Mouse (Mus musculus) T-helper 2 cell (primary cell): ENCODE results near the gene Tmem91.
"Not testable (repeated sequence)": the region's sequence is repeated elsewhere in the genome, so short reads cannot be mapped to it uniquely, and the experiment has no call there.

Experiments used
- in situ Hi-C: fragments of 300-600 bp; cut with MboI, MseI; formaldehyde crosslinking; loops from one replicate; pipeline ENCODE4 v1.15.1; 2025; ENCODE audit warnings: high pct_unique_total_duplicates

The Tmem91 gene

GRCm38 (mm10) chr7:25674719-25675300, at the start of gene Tmem91:
Gene Tmem91 (minus strand): TSS chr7:25675166.
- in situ Hi-C loops = no loop called here

GRCm38 (mm10) chr7:25721776-25722175, 46.8 kb upstream of the Tmem91 start:
- in situ Hi-C loops = not testable (repeated sequence)

GRCm38 (mm10) chr7:25720760-25721159, 45.8 kb upstream of the Tmem91 start:
- in situ Hi-C loops = no loop called here

- in situ Hi-C loops = no loop called here
Measured at GRCm38 (mm10) chr7:25719761-25720610, 45.0 kb upstream of the Tmem91 start.

- in situ Hi-C loops = no loop called here
Measured at GRCm38 (mm10) chr7:25718788-25719417, 43.9 kb upstream of the Tmem91 start, which contains the start of gene Ccdc97. Gene Ccdc97 (minus strand): TSS chr7:25719088.

GRCm38 (mm10) chr7:25717478-25717877, 42.5 kb upstream of the Tmem91 start:
- in situ Hi-C loops = no loop called here

- in situ Hi-C loops = no loop called here
Measured at GRCm38 (mm10) chr7:25715731-25716271, 40.8 kb upstream of the Tmem91 start.

GRCm38 (mm10) chr7:25714581-25714980, 39.6 kb upstream of the Tmem91 start:
- in situ Hi-C loops = no loop called here

GRCm38 (mm10) chr7:25712801-25713200, 37.8 kb upstream of the Tmem91 start:
- in situ Hi-C loops = no loop called here

- in situ Hi-C loops = no loop called here
Measured at GRCm38 (mm10) chr7:25711731-25712197, 36.8 kb upstream of the Tmem91 start.

- in situ Hi-C loops = no loop called here
Measured at GRCm38 (mm10) chr7:25711165-25711564, 36.2 kb upstream of the Tmem91 start.

GRCm38 (mm10) chr7:25710519-25711130, 35.7 kb upstream of the Tmem91 start:
- in situ Hi-C loops = no loop called here

GRCm38 (mm10) chr7:25709961-25710360, 35.0 kb upstream of the Tmem91 start:
- in situ Hi-C loops = no loop called here

- in situ Hi-C loops = no loop called here
Measured at GRCm38 (mm10) chr7:25707581-25708292, 32.8 kb upstream of the Tmem91 start.

GRCm38 (mm10) chr7:25706578-25707170, 31.7 kb upstream of the Tmem91 start:
- in situ Hi-C loops = no loop called here

GRCm38 (mm10) chr7:25705801-25706251, 30.9 kb upstream of the Tmem91 start:
- in situ Hi-C loops = no loop called here

- in situ Hi-C loops = no loop called here
Measured at GRCm38 (mm10) chr7:25704716-25705364, 29.9 kb upstream of the Tmem91 start.

GRCm38 (mm10) chr7:25703793-25704494, 29.0 kb upstream of the Tmem91 start:
- in situ Hi-C loops = no loop called here

GRCm38 (mm10) chr7:25702350-25702749, 27.4 kb upstream of the Tmem91 start:
- in situ Hi-C loops = no loop called here
